Mouse (Mus musculus): ENCODE measurements at regions not wholly inside any gene's neighbourhood (a gene's known extent, or its start where the extent isn't known, plus 50 kb on each side); places are given as distances from the start of the nearest gene placed in this dataset.

- no peak for DNase-seq (ENCODE audit: low spot score)
Observed at GRCm38 (mm10) chr3:17795271-17796260, 152.6 kb upstream of the Cypt12 start.

GRCm38 (mm10) chr3:17796766-17797165 lies 151.4 kb upstream of the Cypt12 start:
- DNase-seq (ENCODE audit: low spot score), result no peak

GRCm38 (mm10) chr3:17798399-17798798 lies 149.8 kb upstream of the Cypt12 start:
- no peak for DNase-seq (ENCODE audit: low spot score)

GRCm38 (mm10) chr3:17799120-17799519 lies 149.1 kb upstream of the Cypt12 start:
- DNase-seq (ENCODE audit: low spot score), result no peak

- DNase-seq (ENCODE audit: low spot score), result no peak
Observed at GRCm38 (mm10) chr3:17800810-17801209, 147.4 kb upstream of the Cypt12 start.

GRCm38 (mm10) chr3:17801479-17801878 lies 146.7 kb upstream of the Cypt12 start:
- no peak for DNase-seq (ENCODE audit: low spot score)

- DNase-seq (ENCODE audit: low spot score), result no peak
Observed at GRCm38 (mm10) chr3:17805185-17805584, 143.0 kb upstream of the Cypt12 start.

- no peak for DNase-seq (ENCODE audit: low spot score)
Observed at GRCm38 (mm10) chr3:17811290-17811689, 136.9 kb upstream of the Cypt12 start.

GRCm38 (mm10) chr3:17824201-17824600 lies 124.0 kb upstream of the Cypt12 start:
- no peak for DNase-seq (ENCODE audit: low spot score)

- DNase-seq (ENCODE audit: low spot score), result peak; percentile 52
Observed at GRCm38 (mm10) chr3:17824662-17825061, 123.5 kb upstream of the Cypt12 start.

- no peak for DNase-seq (ENCODE audit: low spot score)
Observed at GRCm38 (mm10) chr3:17825254-17825890, 122.8 kb upstream of the Cypt12 start.

GRCm38 (mm10) chr3:17834706-17835105 lies 113.5 kb upstream of the Cypt12 start:
- peak; percentile 94 for DNase-seq (ENCODE audit: low spot score)

- DNase-seq (ENCODE audit: low spot score), result no peak
Observed at GRCm38 (mm10) chr3:17847609-17848008, 100.6 kb upstream of the Cypt12 start.

- DNase-seq (ENCODE audit: low spot score), result no peak
Observed at GRCm38 (mm10) chr3:17848181-17848580, 100.0 kb upstream of the Cypt12 start.

- DNase-seq (ENCODE audit: low spot score), result no peak
Observed at GRCm38 (mm10) chr3:17862367-17862766, 85.8 kb upstream of the Cypt12 start.

- no peak for DNase-seq (ENCODE audit: low spot score)
Observed at GRCm38 (mm10) chr3:17865112-17865511, 83.1 kb upstream of the Cypt12 start.

GRCm38 (mm10) chr3:17870895-17871482 lies 77.2 kb upstream of the Cypt12 start:
- DNase-seq (ENCODE audit: low spot score), result no peak

- no peak for DNase-seq (ENCODE audit: low spot score)
Observed at GRCm38 (mm10) chr3:17895869-17896268, 52.3 kb upstream of the Cypt12 start.

GRCm38 (mm10) chr3:17896756-17897155 lies 51.5 kb upstream of the Cypt12 start:
- DNase-seq (ENCODE audit: low spot score), result no peak

Measured in layer of hippocampus, adult 9-10 months (tissue).